ENCODE assay signal across 8 mouse cellular contexts in genomic region chr1:172550551-172550951, GRCm38 (mm10). TPM values are rescaled to one million over a fixed set of nuclear protein-coding genes. Genes with fewer than 3 reads are reported as not detected.
A peak's percentile ranks its signal among the peaks of the same experiment; 100 is the strongest.
DNase-seq lines count a peak whose midpoint lies in the region; ATAC-seq and TF ChIP-seq lines count a peak whose summit lies in the region.

No protein-coding gene starts in this region.

- TF ChIP-seq CTCF in bone marrow, adult 2 months (IDR thresholded peaks at IDR 0.05; ENCODE audit: control insufficient read depth, insufficient read depth, low read length), result no peak
- TF ChIP-seq CTCF in liver, adult 2 months (IDR thresholded peaks at IDR 0.05; ENCODE audit: low read depth, low read length), result no peak

- no peaks in the 10 kb centered on the region for H3K27me3 ChIP-seq in intestine, embryonic 16.5 days (replicated peaks; ENCODE audit: control insufficient read depth, insufficient read depth, low read length)
- no peaks in the 10 kb centered on the region for H3K27me3 ChIP-seq in liver, adult 2 months (ENCODE audit: control insufficient read depth, insufficient read depth, low read length)
- H3K27me3 ChIP-seq in midbrain, embryonic 16.5 days (ENCODE audit: control insufficient read depth, insufficient read depth, low read depth, low read length), result no peaks in the 10 kb centered on the region

- peak; percentile 45 to 75 for DNase-seq in adrenal gland, adult (ENCODE audit: inconsistent age in 2 of 2, low spot score in 1 of 2)
- DNase-seq in adrenal gland, adult 18-20 months (ENCODE audit: low spot score in 2 of 2), result no peak
- peak; percentile 69 to 81 for DNase-seq in heart, adult 18-20 months
- peak; percentile 21 for DNase-seq in liver, adult 2 months (ENCODE audit: extremely low read depth, low read depth, low spot score)
- peak; percentile 21 to 42 for DNase-seq in spleen, postnatal 14 days (ENCODE audit: low spot score in 2 of 2)

- H3K27ac ChIP-seq in bone marrow, adult 2 months (ENCODE audit: control insufficient read depth, insufficient read depth, low read depth, low read length, poor library complexity), result peak overlapping the region; percentile 78
- H3K27ac ChIP-seq in intestine, embryonic 16.5 days (ENCODE audit: low read length), result no peak overlapping the region
- H3K27ac ChIP-seq in liver, adult 2 months (replicated peaks; ENCODE audit: insufficient read depth, low read depth, low read length), result no peak overlapping the region
- no peak overlapping the region for H3K27ac ChIP-seq in midbrain, embryonic 16.5 days (ENCODE audit: low read length)

- ATAC-seq in intestine, embryonic 16.5 days, result peak; percentile 94
- peak; percentile 93 for ATAC-seq in midbrain, embryonic 16.5 days

- TF ChIP-seq POLR2A in bone marrow, adult 2 months (IDR thresholded peaks at IDR 0.05; ENCODE audit: borderline replicate concordance, control insufficient read depth, low read depth, low read length), result 0 out of 2 replicates have a peak, but pooled peaks have one; percentile 13
- TF ChIP-seq POLR2A in liver, adult 2 months (IDR thresholded peaks at IDR 0.05; ENCODE audit: extremely low read depth, insufficient read depth, low read length), result no peak

- H3K4me2 ChIP-seq in intestine, embryonic 16.5 days (ENCODE audit: low read depth, low read length), result peak overlapping the region; percentile 64
- H3K4me2 ChIP-seq in midbrain, embryonic 16.5 days (ENCODE audit: low read length), result peak overlapping the region; percentile 61

- H3K4me3 ChIP-seq in bone marrow, adult 2 months (replicated peaks; ENCODE audit: control insufficient read depth, low read depth, low read length), result peak overlapping the region; percentile 83
- peak overlapping the region; percentile 55 for H3K4me3 ChIP-seq in intestine, embryonic 16.5 days (ENCODE audit: low read length)
- peak overlapping the region; percentile 28; the same call in 1 of the 2 replicates for H3K4me3 ChIP-seq in liver, adult 2 months (ENCODE audit: insufficient read depth, low read depth, low read length)
- peak overlapping the region; percentile 31 for H3K4me3 ChIP-seq in midbrain, embryonic 16.5 days (ENCODE audit: low read depth, low read length)

- H3K9me3 ChIP-seq in intestine, embryonic 16.5 days (ENCODE audit: control insufficient read depth, low read length), result no peaks in the 10 kb centered on the region
- H3K9me3 ChIP-seq in midbrain, embryonic 16.5 days (replicated peaks; ENCODE audit: control insufficient read depth, low read length, poor library complexity, severe bottlenecking), result no peaks in the 10 kb centered on the region

- no peaks in the 10 kb centered on the region for H3K79me2 ChIP-seq in liver, adult 2 months (ENCODE audit: control insufficient read depth, insufficient read depth, low read length)

- H3K36me3 ChIP-seq in intestine, embryonic 16.5 days (ENCODE audit: control insufficient read depth, insufficient read depth, low read length), result no peaks in the 10 kb centered on the region
- H3K36me3 ChIP-seq in liver, adult 2 months (ENCODE audit: control insufficient read depth, insufficient read depth, low read length), result no peaks in the 10 kb centered on the region
- H3K36me3 ChIP-seq in midbrain, embryonic 16.5 days (ENCODE audit: control insufficient read depth, insufficient read depth, low read length), result no peaks in the 10 kb centered on the region

- H3K9ac ChIP-seq in intestine, embryonic 16.5 days (ENCODE audit: low read depth, low read length), result peak overlapping the region; percentile 64
- H3K9ac ChIP-seq in liver, adult 2 months (ENCODE audit: low read depth, low read length), result no peak overlapping the region
- H3K9ac ChIP-seq in midbrain, embryonic 16.5 days (ENCODE audit: low read depth, low read length), result peak overlapping the region; percentile 60

- peaks cover 6% of the 10 kb centered on the region for H3K4me1 ChIP-seq in bone marrow, adult 2 months (ENCODE audit: control insufficient read depth, insufficient read depth, low read length)
- peaks cover 10% of the 10 kb centered on the region for H3K4me1 ChIP-seq in intestine, embryonic 16.5 days (ENCODE audit: control insufficient read depth, insufficient read depth, low read length)
- H3K4me1 ChIP-seq in liver, adult 2 months (ENCODE audit: control insufficient read depth, insufficient read depth, low read length), result no peaks in the 10 kb centered on the region
- H3K4me1 ChIP-seq in midbrain, embryonic 16.5 days (ENCODE audit: control insufficient read depth, insufficient read depth, low read length), result peaks cover 13% of the 10 kb centered on the region

- 1% methylated on average over 8 of the region's 8 CpGs for WGBS in bone marrow, adult 2 months
- 2% methylated on average over 8 of the region's 8 CpGs for WGBS in intestine, embryonic 16.5 days
- WGBS in liver, adult 2 months, result 4% methylated on average over 8 of the region's 8 CpGs
- WGBS in midbrain, embryonic 16.5 days, result under 1% methylated on average over 8 of the region's 8 CpGs

RNA-seq across cellular contexts. Expression of gene Vsig8, which starts 5.2 kb away (rescaled TPM):
- total RNA-seq in adrenal gland, adult 18-20 months (2021), result under 1 TPM in 1 of 2 experiments, not detected in 1; 0.40 TPM
- polyA plus RNA-seq in bone marrow, adult 2 months (2011; ENCODE audit: insufficient read depth, insufficient read length, low replicate concordance, missing spikeins), result not detected in 2 replicates
- not detected for total RNA-seq in heart, adult 18-20 months (2021)
- polyA plus RNA-seq in intestine, embryonic 16.5 days (2015; fragmentation: Nextera tagmentation; extraction: Ambion mirVana), result 0.15 and 0.31 TPM in 2 replicates
- total RNA-seq in liver, adult 2 months (2014; rRNA removed), result 0.07 TPM in 1 of 2 replicates, not detected in the other
- polyA plus RNA-seq in liver, adult 2 months (2012; rRNA removed), result not detected in 2 replicates
- 0.72 and 1.3 TPM in 2 replicates for polyA plus RNA-seq in midbrain, embryonic 16.5 days (2015; fragmentation: Nextera tagmentation; extraction: Ambion mirVana)

RNA-seq across cellular contexts. Expression of gene Cfap45, which starts 29.9 kb away (rescaled TPM):
- total RNA-seq in adrenal gland, adult 18-20 months (2021), result under 1 TPM; 0.35 to 0.40 TPM
- polyA plus RNA-seq in bone marrow, adult 2 months (2011; ENCODE audit: insufficient read depth, insufficient read length, low replicate concordance, missing spikeins), result 0.47 and 5.2 TPM in 2 replicates
- total RNA-seq in heart, adult 18-20 months (2021), result 1 to 10 TPM in 1 of 2 experiments, not detected in 1; 1.2 TPM
- 1.1 and 1.3 TPM in 2 replicates for polyA plus RNA-seq in intestine, embryonic 16.5 days (2015; fragmentation: Nextera tagmentation; extraction: Ambion mirVana)
- total RNA-seq in liver, adult 2 months (2014; rRNA removed), result 0.09 and 0.13 TPM in 2 replicates
- 0.39 TPM in 1 of 2 replicates, not detected in the other for polyA plus RNA-seq in liver, adult 2 months (2012; rRNA removed)
- 4.0 and 4.7 TPM in 2 replicates for polyA plus RNA-seq in midbrain, embryonic 16.5 days (2015; fragmentation: Nextera tagmentation; extraction: Ambion mirVana)

RNA-seq across cellular contexts. Expression of gene Slamf8, which starts 39.8 kb away (rescaled TPM):
- total RNA-seq in adrenal gland, adult 18-20 months (2021), result 1 to 10 TPM in 1 of 2 experiments, under 1 TPM in 1; 0.60 to 1.5 TPM
- polyA plus RNA-seq in bone marrow, adult 2 months (2011; ENCODE audit: insufficient read depth, insufficient read length, low replicate concordance, missing spikeins), result 3.7 TPM in 1 of 2 replicates, not detected in the other
- under 1 TPM; 0.37 to 0.39 TPM for total RNA-seq in heart, adult 18-20 months (2021)
- polyA plus RNA-seq in intestine, embryonic 16.5 days (2015; fragmentation: Nextera tagmentation; extraction: Ambion mirVana), result 0.64 and 0.66 TPM in 2 replicates
- total RNA-seq in liver, adult 2 months (2014; rRNA removed), result 1.3 and 1.7 TPM in 2 replicates
- 0.45 and 1.2 TPM in 2 replicates for polyA plus RNA-seq in liver, adult 2 months (2012; rRNA removed)
- not detected in 2 replicates for polyA plus RNA-seq in midbrain, embryonic 16.5 days (2015; fragmentation: Nextera tagmentation; extraction: Ambion mirVana)

RNA-seq across cellular contexts. Expression of gene Tagln2, which starts 50.7 kb away (rescaled TPM):
- total RNA-seq in adrenal gland, adult 18-20 months (2021), result 10 to 100 TPM; 64.7 to 65.1 TPM
- polyA plus RNA-seq in bone marrow, adult 2 months (2011; ENCODE audit: insufficient read depth, insufficient read length, low replicate concordance, missing spikeins), result 66.2 and 153 TPM in 2 replicates
- total RNA-seq in heart, adult 18-20 months (2021), result 10 to 100 TPM; 56.8 to 58.8 TPM
- 469 and 470 TPM in 2 replicates for polyA plus RNA-seq in intestine, embryonic 16.5 days (2015; fragmentation: Nextera tagmentation; extraction: Ambion mirVana)
- total RNA-seq in liver, adult 2 months (2014; rRNA removed), result 14.9 and 18.7 TPM in 2 replicates
- 22.3 and 25.6 TPM in 2 replicates for polyA plus RNA-seq in liver, adult 2 months (2012; rRNA removed)
- polyA plus RNA-seq in midbrain, embryonic 16.5 days (2015; fragmentation: Nextera tagmentation; extraction: Ambion mirVana), result 47.3 and 53.0 TPM in 2 replicates

RNA-seq across cellular contexts. Expression of gene Fcrl6, which starts 51.8 kb away (rescaled TPM):
- not detected for total RNA-seq in adrenal gland, adult 18-20 months (2021)
- not detected in 2 replicates for polyA plus RNA-seq in bone marrow, adult 2 months (2011; ENCODE audit: insufficient read depth, insufficient read length, low replicate concordance, missing spikeins)
- total RNA-seq in heart, adult 18-20 months (2021), result not detected
- not detected in 2 replicates for polyA plus RNA-seq in intestine, embryonic 16.5 days (2015; fragmentation: Nextera tagmentation; extraction: Ambion mirVana)
- not detected in 2 replicates for total RNA-seq in liver, adult 2 months (2014; rRNA removed)
- polyA plus RNA-seq in liver, adult 2 months (2012; rRNA removed), result not detected in 2 replicates
- polyA plus RNA-seq in midbrain, embryonic 16.5 days (2015; fragmentation: Nextera tagmentation; extraction: Ambion mirVana), result 0.09 and 0.12 TPM in 2 replicates

Comparison
In these comparisons a context has a peak if more than half of its experiments do, and no peak if none do; other contexts are left out.
1. DNase-seq: peak in adrenal gland, adult (2 of 2), heart, adult 18-20 months (2 of 2), liver, adult 2 months (single experiment) and spleen, postnatal 14 days (2 of 2); none in adrenal gland, adult 18-20 months (0 of 2).
2. H3K4me3 ChIP-seq: peak in every context shown above with its lines; median percentile 83 in bone marrow, adult 2 months; 55 in intestine, embryonic 16.5 days; 31 in midbrain, embryonic 16.5 days; 28 in liver, adult 2 months.